Mouse (Mus musculus) mesoderm, embryonic 11.5 days (tissue): ENCODE results near the gene Papolb.

Experiments
- DNase-seq: peaks from one replicate; pipeline ENCODE4 v3.0.0-alpha.2; 2012; ENCODE audit warnings: low read depth, low spot score

Papolb gene

GRCm38 (mm10) chr5:142520360-142520759 lies 9.5 kb downstream of the Papolb start:
- no peak for DNase-seq

GRCm38 (mm10) chr5:142518973-142519372 lies 10.9 kb downstream of the Papolb start:
- DNase-seq, result no peak

- DNase-seq, result no peak
Measured at GRCm38 (mm10) chr5:142512112-142512511, 17.8 kb downstream of the Papolb start.

GRCm38 (mm10) chr5:142510061-142510414 lies 19.8 kb downstream of the Papolb start:
- no peak for DNase-seq

- no peak for DNase-seq
Measured at GRCm38 (mm10) chr5:142509141-142510060, 20.5 kb downstream of the Papolb start.

GRCm38 (mm10) chr5:142505695-142506423 lies 24.0 kb downstream of the Papolb start:
- no peak for DNase-seq

- DNase-seq, result no peak
Measured at GRCm38 (mm10) chr5:142504175-142504574, 25.7 kb downstream of the Papolb start.

- DNase-seq, result peak; percentile 91
Measured at GRCm38 (mm10) chr5:142502414-142502813, 27.5 kb downstream of the Papolb start.

GRCm38 (mm10) chr5:142500918-142501317 lies 29.0 kb downstream of the Papolb start:
- DNase-seq, result no peak

- DNase-seq, result peak; percentile 55
Measured at GRCm38 (mm10) chr5:142498964-142499363, 30.9 kb downstream of the Papolb start.

- DNase-seq, result no peak
Measured at GRCm38 (mm10) chr5:142495321-142496096, 34.4 kb downstream of the Papolb start.

- no peak for DNase-seq
Measured at GRCm38 (mm10) chr5:142493307-142493706, 36.6 kb downstream of the Papolb start.

GRCm38 (mm10) chr5:142489955-142490707 lies 39.7 kb downstream of the Papolb start:
- no peak for DNase-seq

- no peak for DNase-seq
Measured at GRCm38 (mm10) chr5:142486654-142487053, 43.2 kb downstream of the Papolb start.

GRCm38 (mm10) chr5:142483581-142483980 lies 46.3 kb downstream of the Papolb start:
- no peak for DNase-seq

GRCm38 (mm10) chr5:142482512-142482911 lies 47.4 kb downstream of the Papolb start:
- no peak for DNase-seq

- DNase-seq, result peak; percentile 87
Measured at GRCm38 (mm10) chr5:142478829-142479435, 50.9 kb downstream of the Papolb start.

- no peak for DNase-seq
Measured at GRCm38 (mm10) chr5:142477866-142478615, 51.8 kb downstream of the Papolb start.

- DNase-seq, result no peak
Measured at GRCm38 (mm10) chr5:142477346-142477745, 52.5 kb downstream of the Papolb start.
